Mouse (Mus musculus): Measurements from ENCODE around the gene Krtap4-7.
"Not testable (repeated sequence)": the region's sequence is repeated elsewhere in the genome, so short reads cannot be mapped to it uniquely, and the experiment has no call there.

Krtap4-7 gene

GRCm38 (mm10) chr11:99643635-99644139 is at the start of gene Krtap4-7:
Krtap4-7 (minus strand) TSS chr11:99644089.
- DNase-seq (ENCODE audit: low spot score in 2 of 2), result not testable (repeated sequence)

GRCm38 (mm10) chr11:99690463-99690862 is 46.6 kb upstream of the Krtap4-7 start, which contains the start of gene Gm14190:
Gm14190 (minus strand) TSS chr11:99690740.
- DNase-seq (ENCODE audit: low spot score in 2 of 2), result no peak

- not testable (repeated sequence) for DNase-seq (ENCODE audit: low spot score in 2 of 2)
These were observed 41.3 kb upstream of the Krtap4-7 start for GRCm38 (mm10) chr11:99685235-99685634.

GRCm38 (mm10) chr11:99683481-99683880 is 39.6 kb upstream of the Krtap4-7 start:
- DNase-seq (ENCODE audit: low spot score in 2 of 2), result no peak

GRCm38 (mm10) chr11:99665860-99666259 is 22.0 kb upstream of the Krtap4-7 start, which contains the start of gene Krtap4-6:
Krtap4-6 (minus strand) TSS chr11:99665960.
- no peak for DNase-seq (ENCODE audit: low spot score in 2 of 2)

- no peak for DNase-seq (ENCODE audit: low spot score in 2 of 2)
These were observed 18.9 kb upstream of the Krtap4-7 start for GRCm38 (mm10) chr11:99662802-99663201.

- no peak for DNase-seq (ENCODE audit: low spot score in 2 of 2)
These were observed 15.4 kb upstream of the Krtap4-7 start for GRCm38 (mm10) chr11:99659256-99659655.

- not testable (repeated sequence) for DNase-seq (ENCODE audit: low spot score in 2 of 2)
These were observed 14.7 kb upstream of the Krtap4-7 start, which contains the start of gene Gm11563 for GRCm38 (mm10) chr11:99658467-99659010. Gm11563 (minus strand) TSS chr11:99658960.

GRCm38 (mm10) chr11:99657051-99657450 is 13.2 kb upstream of the Krtap4-7 start:
- no peak for DNase-seq (ENCODE audit: low spot score in 2 of 2)

- DNase-seq (ENCODE audit: low spot score in 2 of 2), result no peak
These were observed 6.2 kb upstream of the Krtap4-7 start, which contains the start of gene Gm11555 for GRCm38 (mm10) chr11:99650136-99650535. Gm11555 (minus strand) TSS chr11:99650236.

- DNase-seq (ENCODE audit: low spot score in 2 of 2), result peak in 1 of 2 experiments; percentile 28
These were observed 2.6 kb upstream of the Krtap4-7 start for GRCm38 (mm10) chr11:99646444-99646843.

GRCm38 (mm10) chr11:99644351-99644750 is 462 bp upstream of the Krtap4-7 start:
- DNase-seq (ENCODE audit: low spot score in 2 of 2), result no peak

GRCm38 (mm10) chr11:99640926-99641325 is 3.0 kb downstream of the Krtap4-7 start:
- no peak for DNase-seq (ENCODE audit: low spot score in 2 of 2)

GRCm38 (mm10) chr11:99637086-99637485 is 6.8 kb downstream of the Krtap4-7 start:
- peak in 1 of 2 experiments; percentile 41 for DNase-seq (ENCODE audit: low spot score in 2 of 2)

GRCm38 (mm10) chr11:99634653-99635134 is 9.2 kb downstream of the Krtap4-7 start, which contains the start of gene Krtap4-2:
Krtap4-2 (minus strand) TSS chr11:99635084.
- DNase-seq (ENCODE audit: low spot score in 2 of 2), result no peak

GRCm38 (mm10) chr11:99633293-99633692 is 10.6 kb downstream of the Krtap4-7 start:
- DNase-seq (ENCODE audit: low spot score in 2 of 2), result peak in 1 of 2 experiments; percentile 51

GRCm38 (mm10) chr11:99630890-99631289 is 13.0 kb downstream of the Krtap4-7 start:
- DNase-seq (ENCODE audit: low spot score in 2 of 2), result no peak

GRCm38 (mm10) chr11:99628138-99628537 is 15.8 kb downstream of the Krtap4-7 start, which contains the start of gene Krtap4-1:
Krtap4-1 (minus strand) TSS chr11:99628238.
- DNase-seq (ENCODE audit: low spot score in 2 of 2), result no peak

- no peak for DNase-seq (ENCODE audit: low spot score in 2 of 2)
These were observed 23.6 kb downstream of the Krtap4-7 start, which contains the start of gene Gm11562 for GRCm38 (mm10) chr11:99620335-99620734. Gm11562 (minus strand) TSS chr11:99620435.

GRCm38 (mm10) chr11:99614796-99615363 is 29.0 kb downstream of the Krtap4-7 start, which contains the start of gene Krtap2-4:
Krtap2-4 (minus strand) TSS chr11:99614846.
- no peak for DNase-seq (ENCODE audit: low spot score in 2 of 2)

- not testable (repeated sequence) for DNase-seq (ENCODE audit: low spot score in 2 of 2)
These were observed 33.8 kb downstream of the Krtap4-7 start, which contains the start of gene Gm11937 for GRCm38 (mm10) chr11:99610089-99610488. Gm11937 (minus strand) TSS chr11:99610189.

GRCm38 (mm10) chr11:99609126-99609525 is 34.8 kb downstream of the Krtap4-7 start:
- peak; percentile 22 to 67 for DNase-seq (ENCODE audit: low spot score in 2 of 2)

Data from frontal cortex, postnatal 36 days (tissue).